Mouse (Mus musculus) intestine, embryonic 16.5 days (tissue): ENCODE measurements around the gene Cysrt1. TPM values are rescaled to one million over a fixed set of nuclear protein-coding genes. Genes with fewer than 3 reads are reported as not detected.

Source experiments
- ATAC-seq: fragments of 200-750 bp; cut with Nextera tagmentation; 2 replicates; pipeline ENCODE4 v1.8.0; 2017; ENCODE audit warnings: moderate TSS enrichment, moderate library complexity
- H3K27ac ChIP-seq: fragments of 300-500 bp; sonication (generic); 2 replicates; pipeline ENCODE4 v1.5.1; 2014; ENCODE audit warnings: mild to moderate bottlenecking, low read length
- H3K27me3 ChIP-seq: fragments of 300-500 bp; sonication (generic); replicated peaks from 2 replicates; pipeline ENCODE4 v1.6.1; 2014; ENCODE audit warnings: low read length, control low read depth, mixed read lengths; ENCODE audit not compliant: control insufficient read depth, insufficient read depth
- H3K36me3 ChIP-seq: fragments of 300-500 bp; sonication (generic); 2 replicates; pipeline ENCODE4 v1.6.1; 2014; ENCODE audit warnings: low read length, control low read depth; ENCODE audit not compliant: control insufficient read depth, insufficient read depth
- H3K4me1 ChIP-seq: fragments of 300-500 bp; sonication (generic); 2 replicates; pipeline ENCODE4 v1.6.1; 2014; ENCODE audit warnings: low read length, control low read depth, mixed read lengths; ENCODE audit not compliant: control insufficient read depth, insufficient read depth
- H3K4me2 ChIP-seq: fragments of 300-500 bp; sonication (generic); 2 replicates; pipeline ENCODE4 v1.6.1; 2014; ENCODE audit warnings: low read depth, low read length, control low read depth
- H3K4me3 ChIP-seq: fragments of 300-500 bp; sonication (generic); 2 replicates; pipeline ENCODE4 v1.5.1; 2014; ENCODE audit warnings: mild to moderate bottlenecking, low read length
- H3K9ac ChIP-seq: fragments of 300-500 bp; sonication (generic); 2 replicates; pipeline ENCODE4 v1.6.1; 2014; ENCODE audit warnings: low read depth, low read length
- H3K9me3 ChIP-seq: fragments of 300-500 bp; sonication (generic); 2 replicates; pipeline ENCODE4 v1.6.1; 2016; ENCODE audit warnings: low read length, control low read depth; ENCODE audit not compliant: control insufficient read depth
- WGBS: fragments of 180-500 bp; shearing (Covaris S2); extraction: QIAGEN DNeasy Blood & Tissue Kit; methylation state at CpG from one replicate; pipeline ENCODE4 v1.1.7; 2014; 5-methylcytosine and 5-hydroxymethylcytosine counted together
- polyA plus RNA-seq: library from polyadenylated mRNA; unstranded; fragments of >200 nt; fragmentation: Nextera tagmentation; extraction: Ambion mirVana; gene quantifications from 2 replicates; pipeline ENCODE4 v1.2.1, GENCODE M21; 2015

The Cysrt1 gene
- polyA plus RNA-seq: 3.3 and 6.4 TPM in 2 replicates

GRCm38 (mm10) chr2:25242101-25242506 lies at the start of gene Cysrt1, which contains the start of gene Rnf208:
Cysrt1 (minus strand) TSS chr2:25242452.
Rnf208 (plus strand) TSS chr2:25242255.
- H3K9me3 ChIP-seq: no peaks in the 10 kb centered on the region
- no peak for ATAC-seq
- 0 out of 2 replicates have a peak, but pooled peaks cover 4% of the 10 kb centered on the region for H3K36me3 ChIP-seq
- H3K4me2 ChIP-seq: peak within 1 kb of the TSS; percentile 97
- WGBS: under 1% methylated on average over 57 of the region's 59 CpGs
- H3K9ac ChIP-seq: peak within 1 kb of the TSS; percentile 76
- peak within 1 kb of the TSS; percentile 62 for H3K4me3 ChIP-seq
- peak within 1 kb of the TSS; percentile 79 for H3K27ac ChIP-seq
- no peaks in the 10 kb centered on the region; the same call in 1 of the 2 replicates for H3K27me3 ChIP-seq
- peaks cover 44% of the 10 kb centered on the region for H3K4me1 ChIP-seq

- 6% methylated on average over 32 of the region's 32 CpGs for WGBS
- no peak for ATAC-seq
- H3K27me3 ChIP-seq: peaks cover 56% of the 10 kb centered on the region
Measured at GRCm38 (mm10) chr2:25291184-25292053, 49.2 kb upstream of the Cysrt1 start.

GRCm38 (mm10) chr2:25290816-25291130 lies 48.5 kb upstream of the Cysrt1 start:
- H3K27ac ChIP-seq: no peak overlapping the region
- no peaks in the 10 kb centered on the region for H3K36me3 ChIP-seq
- ATAC-seq: no peak
- peaks cover 22% of the 10 kb centered on the region for H3K4me1 ChIP-seq
- H3K9me3 ChIP-seq: no peaks in the 10 kb centered on the region
- H3K9ac ChIP-seq: no peak overlapping the region
- H3K27me3 ChIP-seq: peaks cover 54% of the 10 kb centered on the region
- under 1% methylated on average over 18 of the region's 18 CpGs for WGBS
- no peak overlapping the region for H3K4me2 ChIP-seq
- peak overlapping the region; percentile 24 for H3K4me3 ChIP-seq

More at GRCm38 (mm10) chr2:25291184-25292053, 49.2 kb upstream of the Cysrt1 start:
- H3K4me1 ChIP-seq: peaks cover 17% of the 10 kb centered on the region
- no peaks in the 10 kb centered on the region for H3K36me3 ChIP-seq
- H3K9ac ChIP-seq: peak overlapping the region; percentile 46
- H3K4me2 ChIP-seq: peak overlapping the region; percentile 67
- no peak overlapping the region for H3K27ac ChIP-seq
- H3K4me3 ChIP-seq: peak overlapping the region; percentile 41
- H3K9me3 ChIP-seq: no peaks in the 10 kb centered on the region

- Histone ChIP-seq H3K4me3 (peak overlapping the region; percentile 11), H3K4me1 (peaks cover 27% of the 10 kb centered on the region), H3K9ac (no peak overlapping the region), H3K36me3 (no peaks in the 10 kb centered on the region), H3K4me2 (peak overlapping the region; percentile 11; the same call in 1 of the 2 replicates), H3K27me3 (peaks cover 50% of the 10 kb centered on the region), H3K27ac (no peak overlapping the region), H3K9me3 (no peaks in the 10 kb centered on the region)
- whole genome bisulfite sequencing: 3% methylated on average over 54 of the region's 54 CpGs
- no peak for ATAC-seq
Measured at GRCm38 (mm10) chr2:25290101-25290815, 48.0 kb upstream of the Cysrt1 start.

- H3K4me1 ChIP-seq: peaks cover 29% of the 10 kb centered on the region
- no peak for ATAC-seq
- H3K4me2 ChIP-seq: peak within 1 kb of the TSS; percentile 11; the same call in 1 of the 2 replicates
- no peaks in the 10 kb centered on the region for H3K9me3 ChIP-seq
- peak within 1 kb of the TSS; percentile 24 for H3K4me3 ChIP-seq
- WGBS: 12% methylated on average over 11 of the region's 11 CpGs
- no peak within 1 kb of the TSS for H3K9ac ChIP-seq
- peaks cover 47% of the 10 kb centered on the region for H3K27me3 ChIP-seq
- no peak within 1 kb of the TSS for H3K27ac ChIP-seq
- peaks cover under 1% of the 10 kb centered on the region; the same call in 1 of the 2 replicates for H3K36me3 ChIP-seq
Measured at GRCm38 (mm10) chr2:25289651-25290050, 47.4 kb upstream of the Cysrt1 start, which contains the start of gene Lrrc26. Lrrc26 (plus strand) TSS chr2:25289915.

- Histone ChIP-seq H3K27me3 (peaks cover 47% of the 10 kb centered on the region), H3K27ac (no peak overlapping the region), H3K9ac (no peak overlapping the region), H3K4me1 (peaks cover 29% of the 10 kb centered on the region), H3K36me3 (peaks cover 7% of the 10 kb centered on the region), H3K4me3 (no peak overlapping the region), H3K4me2 (no peak overlapping the region), H3K9me3 (no peaks in the 10 kb centered on the region)
- ATAC-seq: no peak
- WGBS: 78% methylated on average over 7 of the region's 7 CpGs
Measured at GRCm38 (mm10) chr2:25288734-25289345, 46.6 kb upstream of the Cysrt1 start.

- Histone ChIP-seq H3K36me3 (peaks cover 7% of the 10 kb centered on the region), H3K27ac (peak within 1 kb of the TSS; percentile 65), H3K9me3 (no peaks in the 10 kb centered on the region), H3K9ac (no peak within 1 kb of the TSS), H3K4me3 (no peak within 1 kb of the TSS), H3K27me3 (peaks cover 47% of the 10 kb centered on the region), H3K4me1 (peaks cover 29% of the 10 kb centered on the region), H3K4me2 (no peak within 1 kb of the TSS)
- 86% methylated on average over 6 of the region's 6 CpGs for WGBS
- ATAC-seq: no peak
Measured at GRCm38 (mm10) chr2:25287927-25288649, 45.8 kb upstream of the Cysrt1 start, which contains the start of gene Tmem210. Tmem210 (plus strand) TSS chr2:25288145.

- peaks cover 22% of the 10 kb centered on the region for H3K4me1 ChIP-seq
- H3K9ac ChIP-seq: no peak overlapping the region
- H3K4me3 ChIP-seq: no peak overlapping the region
- H3K36me3 ChIP-seq: peaks cover 7% of the 10 kb centered on the region
- peak; percentile 85 for ATAC-seq
- peak overlapping the region; percentile 80 for H3K27ac ChIP-seq
- 45% methylated on average over 7 of the region's 7 CpGs for WGBS
- peaks cover 37% of the 10 kb centered on the region for H3K27me3 ChIP-seq
- no peaks in the 10 kb centered on the region for H3K9me3 ChIP-seq
- H3K4me2 ChIP-seq: no peak overlapping the region
Measured at GRCm38 (mm10) chr2:25286837-25287636, 44.8 kb upstream of the Cysrt1 start.
